Mouse (Mus musculus) lung, embryonic 16.5 days (tissue): ENCODE measurements around the gene Cd86. TPM values are rescaled to one million over a fixed set of nuclear protein-coding genes. Genes with fewer than 3 reads are reported as not detected.
A peak's percentile ranks its signal among the peaks of the same experiment; 100 is the strongest.

Experiments
- ATAC-seq: fragments of 200-750 bp; cut with Nextera tagmentation; 2 replicates; pipeline ENCODE4 v1.8.0; 2017; ENCODE audit warnings: low read depth, mild to moderate bottlenecking, moderate library complexity
- H3K27ac ChIP-seq: fragments of 300-500 bp; sonication (generic); 2 replicates; pipeline ENCODE4 v1.5.1; 2014; ENCODE audit warnings: mild to moderate bottlenecking, control low read depth, low read length
- H3K27me3 ChIP-seq: fragments of 300-500 bp; sonication (generic); 2 replicates; pipeline ENCODE4 v1.6.1; 2014; ENCODE audit warnings: low read depth, low read length, mixed read lengths; ENCODE audit not compliant: control insufficient read depth, insufficient read depth
- H3K36me3 ChIP-seq: fragments of 300-500 bp; sonication (generic); 2 replicates; pipeline ENCODE4 v1.6.1; 2014; ENCODE audit warnings: low read length; ENCODE audit not compliant: control insufficient read depth, insufficient read depth
- H3K4me1 ChIP-seq: fragments of 300-500 bp; sonication (generic); replicated peaks from 2 replicates; pipeline ENCODE4 v1.6.1; 2014; ENCODE audit warnings: low read length, mixed read lengths; ENCODE audit not compliant: control insufficient read depth, insufficient read depth
- H3K4me2 ChIP-seq: fragments of 300-500 bp; sonication (generic); 2 replicates; pipeline ENCODE4 v1.6.1; 2014; ENCODE audit warnings: low read depth, low read length, control low read depth
- H3K4me3 ChIP-seq: fragments of 300-500 bp; sonication (generic); 2 replicates; pipeline ENCODE4 v1.5.1; 2014; ENCODE audit warnings: mild to moderate bottlenecking, low read length, control low read depth
- H3K9ac ChIP-seq: fragments of 300-500 bp; sonication (generic); 2 replicates; pipeline ENCODE4 v1.6.1; 2014; ENCODE audit warnings: low read length, control low read depth
- H3K9me3 ChIP-seq: fragments of 300-500 bp; sonication (generic); 2 replicates; pipeline ENCODE4 v1.6.1; 2016; ENCODE audit warnings: low read length; ENCODE audit not compliant: control insufficient read depth
- WGBS: fragments of 180-500 bp; shearing (Covaris S2); extraction: QIAGEN DNeasy Blood & Tissue Kit; methylation state at CpG from one replicate; pipeline ENCODE4 v1.1.7; 2014; 5-methylcytosine and 5-hydroxymethylcytosine counted together
- polyA plus RNA-seq: library from polyadenylated mRNA; unstranded; fragments of >200 nt; fragmentation: Nextera tagmentation; extraction: Ambion mirVana; gene quantifications from 2 replicates; pipeline ENCODE4 v1.2.1, GENCODE M21; 2015

The Cd86 gene
- polyA plus RNA-seq, 1 experiment from 2014 or later: 1.7 TPM

GRCm38 (mm10) chr16:36642696-36643046 lies 23.2 kb downstream of the Cd86 start:
- no peak overlapping the region for H3K4me2 ChIP-seq
- no peaks in the 10 kb centered on the region for H3K4me1 ChIP-seq
- WGBS: 74% methylated on average over 5 of the region's 5 CpGs
- no peak for ATAC-seq
- no peak overlapping the region for H3K4me3 ChIP-seq
- no peaks in the 10 kb centered on the region for H3K36me3 ChIP-seq
- no peak overlapping the region for H3K9ac ChIP-seq
- no peaks in the 10 kb centered on the region; the same call in 1 of the 2 replicates for H3K9me3 ChIP-seq
- H3K27me3 ChIP-seq: no peaks in the 10 kb centered on the region
- no peak overlapping the region for H3K27ac ChIP-seq

GRCm38 (mm10) chr16:36641830-36642695 lies 23.8 kb downstream of the Cd86 start:
- peak; percentile 88 for ATAC-seq
- Histone ChIP-seq H3K9me3 (no peaks in the 10 kb centered on the region; the same call in 1 of the 2 replicates), H3K4me2 (no peak overlapping the region), H3K27ac (peak overlapping the region; percentile 53), H3K36me3 (no peaks in the 10 kb centered on the region), H3K4me3 (no peak overlapping the region), H3K9ac (no peak overlapping the region), H3K4me1 (no peaks in the 10 kb centered on the region), H3K27me3 (no peaks in the 10 kb centered on the region)
- WGBS: 61% methylated on average over 14 of the region's 14 CpGs

GRCm38 (mm10) chr16:36640993-36641392 lies 24.9 kb downstream of the Cd86 start:
- 56% methylated on average over 5 of the region's 5 CpGs for WGBS
- ATAC-seq: no peak
- Histone ChIP-seq H3K4me3 (no peak overlapping the region), H3K9ac (no peak overlapping the region), H3K4me1 (no peaks in the 10 kb centered on the region), H3K27ac (no peak overlapping the region), H3K4me2 (no peak overlapping the region), H3K27me3 (no peaks in the 10 kb centered on the region), H3K9me3 (no peaks in the 10 kb centered on the region; the same call in 1 of the 2 replicates), H3K36me3 (no peaks in the 10 kb centered on the region)

GRCm38 (mm10) chr16:36639812-36640504 lies 25.9 kb downstream of the Cd86 start:
- Histone ChIP-seq H3K9me3 (no peaks in the 10 kb centered on the region; the same call in 1 of the 2 replicates), H3K27me3 (no peaks in the 10 kb centered on the region), H3K27ac (no peak overlapping the region), H3K4me2 (no peak overlapping the region), H3K9ac (no peak overlapping the region), H3K4me3 (no peak overlapping the region), H3K36me3 (no peaks in the 10 kb centered on the region), H3K4me1 (no peaks in the 10 kb centered on the region)
- 76% methylated on average over 16 of the region's 16 CpGs for WGBS
- no peak for ATAC-seq

GRCm38 (mm10) chr16:36636800-36637199 lies 29.1 kb downstream of the Cd86 start:
- H3K27me3 ChIP-seq: no peaks in the 10 kb centered on the region
- WGBS: 35% methylated on average over 4 of the region's 4 CpGs
- H3K9me3 ChIP-seq: no peaks in the 10 kb centered on the region; the same call in 1 of the 2 replicates
- no peak overlapping the region for H3K9ac ChIP-seq
- H3K4me3 ChIP-seq: no peak overlapping the region
- H3K27ac ChIP-seq: no peak overlapping the region
- H3K4me1 ChIP-seq: no peaks in the 10 kb centered on the region
- no peak for ATAC-seq
- H3K4me2 ChIP-seq: no peak overlapping the region
- H3K36me3 ChIP-seq: no peaks in the 10 kb centered on the region

- no peak overlapping the region for H3K4me2 ChIP-seq
- H3K36me3 ChIP-seq: no peaks in the 10 kb centered on the region
- no peaks in the 10 kb centered on the region for H3K4me1 ChIP-seq
- no peaks in the 10 kb centered on the region; the same call in 1 of the 2 replicates for H3K9me3 ChIP-seq
- H3K9ac ChIP-seq: no peak overlapping the region
- H3K27me3 ChIP-seq: no peaks in the 10 kb centered on the region
- no peak overlapping the region for H3K4me3 ChIP-seq
- no peak overlapping the region for H3K27ac ChIP-seq
- WGBS: 90% methylated on average over 23 of the region's 23 CpGs
- no peak for ATAC-seq
Measured at GRCm38 (mm10) chr16:36634971-36635710, 30.7 kb downstream of the Cd86 start.

GRCm38 (mm10) chr16:36634421-36634820 lies 31.5 kb downstream of the Cd86 start:
- 88% methylated on average over 2 of the region's 2 CpGs for WGBS
- no peak for ATAC-seq
- Histone ChIP-seq H3K4me2 (no peak overlapping the region), H3K9me3 (no peaks in the 10 kb centered on the region; the same call in 1 of the 2 replicates), H3K27ac (no peak overlapping the region), H3K27me3 (no peaks in the 10 kb centered on the region), H3K4me3 (no peak overlapping the region), H3K4me1 (no peaks in the 10 kb centered on the region), H3K36me3 (no peaks in the 10 kb centered on the region), H3K9ac (no peak overlapping the region)

GRCm38 (mm10) chr16:36632229-36632628 lies 33.7 kb downstream of the Cd86 start:
- no peak overlapping the region for H3K4me2 ChIP-seq
- H3K9ac ChIP-seq: no peak overlapping the region
- no peak for ATAC-seq
- H3K9me3 ChIP-seq: no peaks in the 10 kb centered on the region
- no peak overlapping the region for H3K4me3 ChIP-seq
- WGBS: 83% methylated on average over 8 of the region's 8 CpGs
- H3K4me1 ChIP-seq: no peaks in the 10 kb centered on the region
- no peaks in the 10 kb centered on the region for H3K36me3 ChIP-seq
- H3K27ac ChIP-seq: no peak overlapping the region
- no peaks in the 10 kb centered on the region for H3K27me3 ChIP-seq

- peak; percentile 38; the same call in 1 of the 2 replicates for ATAC-seq
- H3K4me2 ChIP-seq: no peak overlapping the region
- H3K36me3 ChIP-seq: no peaks in the 10 kb centered on the region
- no peak overlapping the region for H3K27ac ChIP-seq
- no peak overlapping the region for H3K4me3 ChIP-seq
- no peaks in the 10 kb centered on the region for H3K27me3 ChIP-seq
- H3K9ac ChIP-seq: no peak overlapping the region
- WGBS: 59% methylated on average over 5 of the region's 5 CpGs
- no peaks in the 10 kb centered on the region for H3K9me3 ChIP-seq
- H3K4me1 ChIP-seq: no peaks in the 10 kb centered on the region
Measured at GRCm38 (mm10) chr16:36631607-36632006, 34.3 kb downstream of the Cd86 start.
